Mouse (Mus musculus) 3T3-L1 (cell line): ENCODE results near the gene Ccdc33.

ENCODE experiments used
- DNase-seq: peaks from one replicate; pipeline ENCODE4 v3.0.0-alpha.2; 2015; ENCODE audit warnings: low read depth, low spot score

The Ccdc33 gene

DNA sequence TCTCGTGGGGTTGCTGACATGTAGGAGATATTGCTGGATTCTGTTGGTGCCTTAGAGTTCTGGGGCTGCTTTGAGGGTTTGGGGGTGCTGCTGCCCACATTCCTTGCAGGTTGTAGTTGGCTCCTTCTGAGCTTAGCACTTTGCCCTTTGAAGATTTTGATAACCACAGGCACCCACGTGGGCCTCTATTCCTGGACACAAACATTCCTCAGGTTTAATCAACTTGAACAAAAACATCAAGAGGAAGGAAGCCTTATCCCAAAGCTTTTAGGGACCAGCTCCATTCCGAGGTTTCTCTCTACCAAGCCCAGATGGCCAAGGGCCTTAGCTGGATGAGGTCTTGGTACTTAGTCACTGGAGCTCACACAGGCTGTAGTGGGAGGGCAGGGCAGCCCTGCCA is 12.3 kb upstream of the Ccdc33 start:
- no peak for DNase-seq

DNA sequence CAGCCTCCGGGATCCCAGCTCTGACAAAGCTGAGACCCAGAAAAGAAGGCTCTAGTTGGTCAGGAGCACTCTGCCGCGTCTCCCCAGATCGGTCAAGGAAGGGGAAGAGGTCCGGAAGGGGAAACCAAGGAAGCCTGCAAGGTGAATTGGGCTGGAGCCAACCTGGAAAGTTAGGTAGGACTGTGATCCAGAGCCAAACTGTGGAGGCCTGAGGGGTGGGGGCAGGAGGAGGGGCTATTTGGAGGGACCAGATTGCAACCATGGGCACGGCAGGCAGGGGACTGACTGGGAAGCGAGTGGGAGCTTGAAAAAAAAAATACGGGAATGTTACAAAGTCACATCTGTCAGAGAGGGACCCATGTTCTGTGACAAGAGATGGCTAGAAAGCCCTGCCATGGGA is 10.9 kb upstream of the Ccdc33 start:
- DNase-seq, result no peak

- no peak for DNase-seq
These were observed 10.3 kb upstream of the Ccdc33 start for GRCm38 (mm10) chr9:58128926-58129413.

DNA sequence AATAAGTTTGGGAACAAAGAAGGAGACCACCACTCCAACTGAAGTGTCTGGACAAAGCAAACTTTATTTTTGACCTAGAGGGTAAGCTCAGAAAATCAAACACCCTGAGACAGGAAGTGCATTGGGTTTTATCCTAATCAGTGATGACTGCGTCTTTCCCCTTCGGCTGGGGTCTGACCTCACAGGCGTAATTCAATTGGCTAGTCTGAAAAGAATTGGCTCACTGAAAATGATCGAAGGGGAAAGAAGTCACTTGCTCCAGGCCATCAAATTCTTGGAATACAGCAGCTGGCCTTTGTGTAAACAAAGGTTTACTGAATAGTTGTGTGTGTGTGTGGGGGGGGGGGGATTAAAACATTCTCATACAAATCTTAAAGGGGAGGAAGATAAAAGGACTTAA is 7.2 kb upstream of the Ccdc33 start:
- DNase-seq, result no peak

DNA sequence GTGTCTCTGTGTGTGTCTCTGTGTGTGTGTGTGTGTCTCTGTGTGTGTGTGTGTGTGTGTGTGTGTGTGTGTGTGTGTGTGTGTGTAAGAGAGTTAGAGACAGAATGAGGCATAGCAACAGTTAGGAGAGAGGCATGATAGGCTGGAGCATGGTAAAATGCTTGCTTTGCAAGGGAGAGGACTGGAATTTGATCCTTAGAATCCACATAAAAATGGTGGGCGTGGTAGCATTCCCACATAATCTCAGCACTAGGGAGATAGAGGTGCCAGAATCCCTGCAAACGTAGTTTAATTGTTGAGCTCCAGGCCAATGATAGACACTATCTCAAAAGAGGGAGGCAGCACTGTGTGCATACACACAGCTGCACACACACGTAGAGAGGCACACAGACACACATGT is 6.5 kb upstream of the Ccdc33 start:
- no peak for DNase-seq

DNA sequence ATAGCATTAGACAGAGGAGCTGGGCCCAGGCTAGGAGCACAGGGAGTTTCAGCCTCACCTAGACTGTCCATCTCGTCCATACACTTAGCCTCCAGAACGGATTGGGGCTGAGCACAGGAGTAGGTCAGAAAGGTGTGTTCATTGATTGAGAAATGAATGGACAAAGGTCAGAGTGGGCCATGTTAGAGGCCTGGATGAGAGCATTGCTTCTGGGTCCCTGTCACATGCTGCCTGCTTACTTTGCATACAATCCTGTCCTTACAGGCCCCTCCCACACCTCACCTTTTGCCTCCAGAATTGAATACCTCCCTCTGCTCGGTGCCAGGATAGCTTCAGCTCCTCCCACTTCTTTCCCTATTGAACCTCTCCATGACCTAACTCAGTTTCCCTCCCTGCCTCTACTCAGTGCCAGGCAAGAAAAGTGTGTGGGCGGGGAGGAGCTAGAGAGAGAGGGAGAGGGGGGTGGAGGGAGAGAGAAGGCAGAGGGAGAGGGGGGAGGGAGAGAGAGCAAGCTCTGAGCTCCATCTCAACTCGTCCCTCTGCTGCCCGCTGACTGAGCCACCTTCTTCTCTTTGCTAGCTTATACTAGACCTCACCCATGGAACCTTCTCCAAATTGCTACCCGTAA is 2.5 kb downstream of the Ccdc33 start:
- DNase-seq, result no peak

DNA sequence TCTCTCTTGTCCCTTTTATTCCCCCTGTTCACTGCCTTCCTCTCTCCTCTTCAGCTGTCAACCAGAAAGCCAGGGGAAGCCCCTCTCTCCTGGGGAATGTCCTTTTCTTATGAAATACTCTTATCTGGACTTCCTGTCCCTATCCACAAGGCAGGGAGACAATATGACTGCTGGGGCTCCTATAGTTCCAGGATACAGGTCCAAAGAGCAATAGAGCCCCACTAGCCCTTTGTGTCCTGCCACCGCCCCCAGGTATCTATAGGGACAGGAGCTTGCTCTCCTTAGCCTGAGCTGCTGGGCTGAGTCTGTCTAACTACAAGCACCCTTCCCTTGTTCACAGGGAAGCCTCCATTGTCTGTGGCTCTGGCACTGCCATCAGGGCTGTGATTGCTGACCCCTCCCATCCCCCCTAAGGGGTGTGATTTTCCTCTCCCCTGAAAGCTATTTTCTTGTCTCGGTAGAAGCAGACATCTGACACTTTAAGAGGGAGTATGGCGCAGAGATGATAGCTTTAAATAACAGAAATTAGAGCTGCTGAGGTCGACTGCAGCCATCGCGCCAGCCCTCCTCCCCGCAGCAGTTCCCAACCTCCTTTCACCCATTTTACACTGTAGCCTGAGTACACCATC is 3.2 kb downstream of the Ccdc33 start:
- no peak for DNase-seq

GRCm38 (mm10) chr9:58114019-58114418 is 4.6 kb downstream of the Ccdc33 start:
- DNase-seq, result no peak

GRCm38 (mm10) chr9:58113279-58113884 is 5.2 kb downstream of the Ccdc33 start:
- DNase-seq, result no peak

- DNase-seq, result no peak
These were observed 5.8 kb downstream of the Ccdc33 start for GRCm38 (mm10) chr9:58112866-58113278.

DNA sequence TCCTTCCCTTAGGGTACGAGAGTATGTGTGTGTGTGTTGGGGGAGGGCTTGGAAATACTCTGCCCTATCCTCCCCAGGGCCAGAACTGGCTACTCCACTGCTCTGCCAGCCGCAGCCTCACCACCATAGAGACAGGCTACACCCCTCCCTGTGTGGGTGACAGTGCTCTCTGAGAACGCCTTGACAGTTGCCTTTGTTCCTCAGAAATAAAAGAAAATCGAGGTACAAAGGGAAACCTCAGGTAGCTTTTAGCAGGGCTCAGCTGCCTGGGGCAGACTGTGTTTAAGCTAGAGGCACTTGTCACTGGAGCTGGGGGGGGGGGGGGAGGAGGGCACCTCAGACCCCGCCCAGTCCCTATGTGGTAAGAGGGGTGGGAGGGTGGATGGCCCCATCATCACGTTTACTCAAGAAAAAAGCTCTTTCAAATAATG is 6.3 kb downstream of the Ccdc33 start:
- no peak for DNase-seq

- peak; percentile 72 for DNase-seq
These were observed 7.2 kb downstream of the Ccdc33 start for GRCm38 (mm10) chr9:58111431-58111830.

- DNase-seq, result no peak
These were observed 7.8 kb downstream of the Ccdc33 start for GRCm38 (mm10) chr9:58110787-58111186.

- no peak for DNase-seq
These were observed 11.1 kb downstream of the Ccdc33 start for GRCm38 (mm10) chr9:58107494-58107893.

GRCm38 (mm10) chr9:58105595-58106169 is 12.9 kb downstream of the Ccdc33 start:
- no peak for DNase-seq

DNA sequence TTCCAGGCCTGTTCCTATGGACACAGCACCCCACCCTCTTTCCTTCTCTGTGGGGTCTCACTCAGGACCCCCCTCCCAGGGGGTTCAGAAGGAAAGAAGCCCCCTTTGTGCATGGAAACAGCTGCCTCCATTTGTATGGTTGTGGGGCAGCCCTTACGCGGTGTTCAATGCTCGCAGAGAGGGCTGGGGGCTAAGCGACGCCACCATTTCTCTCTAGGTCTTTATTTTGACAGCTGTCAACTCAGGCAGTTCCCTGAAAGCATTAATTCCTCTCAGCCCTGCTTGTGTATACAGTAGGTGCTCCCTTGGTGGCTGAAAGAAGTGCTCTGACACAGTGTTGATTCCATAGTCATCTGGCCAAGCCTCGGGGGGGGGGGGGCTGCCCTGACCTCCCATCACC is 15.0 kb downstream of the Ccdc33 start:
- DNase-seq, result no peak

DNA sequence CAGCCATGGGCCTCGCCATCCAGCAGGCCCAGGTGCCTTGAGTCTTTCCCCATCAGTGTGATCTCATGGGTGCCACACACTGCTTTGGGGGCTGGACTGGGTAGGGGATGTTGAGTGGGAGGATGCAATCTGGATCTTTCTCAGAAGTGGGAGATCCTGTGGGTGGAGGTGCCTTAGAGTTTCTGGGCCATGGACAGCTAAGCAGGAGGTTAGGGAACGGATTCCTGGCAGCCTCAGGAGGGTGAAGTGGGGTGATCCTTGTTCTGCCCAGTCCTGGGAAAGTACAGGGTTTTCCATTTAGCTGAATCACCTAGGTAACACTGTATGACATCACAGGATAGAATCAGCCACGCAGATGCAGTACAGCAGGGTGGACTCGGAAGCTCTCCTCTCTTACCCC is 16.6 kb downstream of the Ccdc33 start:
- peak; percentile 10 for DNase-seq

GRCm38 (mm10) chr9:58099836-58100565 is 18.6 kb downstream of the Ccdc33 start:
- DNase-seq, result peak; percentile 69

DNA sequence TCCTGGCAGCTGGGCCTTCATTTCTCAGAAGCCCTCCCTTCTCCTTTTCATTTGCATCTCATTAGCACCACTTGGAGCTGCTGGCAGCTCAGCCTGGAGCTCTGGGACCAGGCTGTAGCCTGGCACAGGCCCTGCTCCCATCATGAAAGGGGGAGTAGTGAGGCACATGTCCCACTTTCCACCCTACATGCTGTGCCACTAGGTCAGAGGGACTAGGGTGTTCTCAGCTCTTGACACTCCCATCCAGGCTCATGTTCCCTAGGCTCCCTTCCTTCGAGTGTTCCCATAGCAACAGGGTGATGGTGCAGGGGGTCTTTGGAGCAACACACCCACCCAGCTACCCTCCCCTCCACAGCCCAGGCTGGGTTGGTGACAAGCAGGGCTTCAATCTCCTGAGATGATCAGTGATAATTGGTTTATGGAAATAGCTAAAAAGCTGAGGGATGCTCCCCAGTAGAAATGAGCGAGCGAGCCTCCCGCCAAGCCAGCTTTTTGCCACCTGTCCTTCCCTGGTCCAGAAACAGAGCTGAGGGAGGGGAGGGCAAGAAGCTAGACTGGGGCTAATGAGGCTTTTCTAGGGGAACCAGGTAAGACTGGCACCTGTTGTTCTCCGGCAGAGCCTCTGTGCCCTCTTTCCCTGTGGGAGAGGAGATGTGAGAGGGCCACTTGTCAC is 21.9 kb downstream of the Ccdc33 start:
- DNase-seq, result no peak

- no peak for DNase-seq
These were observed 22.6 kb downstream of the Ccdc33 start for GRCm38 (mm10) chr9:58095977-58096376.

- no peak for DNase-seq
These were observed 24.8 kb downstream of the Ccdc33 start for GRCm38 (mm10) chr9:58093776-58094175.
